Mouse (Mus musculus): ENCODE measurements at regions not wholly inside any gene's neighbourhood (a gene's known extent, or its start where the extent isn't known, plus 50 kb on each side); places are given as distances from the start of the nearest gene placed in this dataset.

DNA sequence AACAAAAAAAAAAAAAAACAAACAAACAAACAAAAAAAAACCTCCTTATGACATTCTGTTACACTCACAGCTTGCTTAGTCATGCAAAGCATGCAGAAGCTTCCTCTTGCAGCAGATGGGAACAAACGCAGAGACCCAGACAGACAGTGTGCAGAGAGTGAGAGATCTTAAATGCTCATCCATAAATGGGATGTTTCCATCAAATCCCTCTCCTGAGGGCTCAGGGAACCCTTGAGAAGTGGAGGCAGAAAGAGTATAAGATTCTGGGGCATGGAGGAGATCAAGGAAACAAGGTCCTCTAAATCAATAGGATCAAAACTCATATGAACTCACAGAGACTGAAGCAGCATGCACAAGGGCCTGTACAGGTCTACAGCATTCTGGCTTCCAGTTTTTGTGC lies 52.5 kb downstream of the Adm start:
- Histone ChIP-seq H3K36me3 (ENCODE audit: control insufficient read depth, insufficient read depth, low read length) (no peaks in the 10 kb centered on the region), H3K79me2 (replicated peaks; ENCODE audit: control insufficient read depth, insufficient read depth, low read length) (no peaks in the 10 kb centered on the region), H3K27me3 (ENCODE audit: control insufficient read depth, insufficient read depth, low read length) (no peaks in the 10 kb centered on the region), H3K9ac (ENCODE audit: low read depth, low read length) (no peak overlapping the region), H3K27ac (no peak overlapping the region), H3K4me3 (no peak overlapping the region), H3K4me1 (ENCODE audit: control insufficient read depth, insufficient read depth, low read length) (peaks cover 2% of the 10 kb centered on the region)
- intact Hi-C loops (cut with DNase I), result no loop called here
- 89% methylated on average over 1 of the region's 1 CpGs for WGBS
- TF ChIP-seq POLR2A (IDR thresholded peaks at IDR 0.05; ENCODE audit: insufficient read depth, low read depth, low read length), result no peak
- no peak for TF ChIP-seq CTCF (IDR thresholded peaks at IDR 0.05)
- TF ChIP-seq EP300 (IDR thresholded peaks at IDR 0.05; ENCODE audit: insufficient read depth, low read depth, low read length), result no peak
- no peak for DNase-seq

DNA sequence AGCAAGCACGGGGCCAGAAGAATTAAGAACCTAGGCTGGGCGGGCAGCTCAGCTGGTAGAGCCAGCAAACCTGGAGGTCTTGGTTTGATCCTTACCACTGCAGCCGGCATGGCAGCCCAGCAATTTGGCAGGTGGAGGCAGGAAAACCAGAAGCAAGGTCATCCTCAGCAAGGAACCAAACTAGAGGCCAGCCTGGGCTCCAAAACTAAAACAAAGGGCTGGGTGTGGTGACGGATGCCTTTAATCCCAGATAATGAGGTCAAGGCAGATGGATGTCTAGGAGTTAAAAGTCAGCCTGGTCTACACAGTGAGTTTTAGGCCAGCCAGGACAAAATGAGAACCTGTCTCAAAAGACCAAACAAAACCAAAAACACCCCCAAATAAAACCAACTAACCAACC lies 55.5 kb downstream of the Adm start:
- intact Hi-C loops (cut with DNase I), result no loop called here
- no peak overlapping the region for H3K4me3 ChIP-seq
- no peak for DNase-seq
- H3K79me2 ChIP-seq (replicated peaks; ENCODE audit: control insufficient read depth, insufficient read depth, low read length), result no peaks in the 10 kb centered on the region
- TF ChIP-seq POLR2A (IDR thresholded peaks at IDR 0.05; ENCODE audit: insufficient read depth, low read depth, low read length) (no peak), CTCF (IDR thresholded peaks at IDR 0.05) (no peak), EP300 (IDR thresholded peaks at IDR 0.05; ENCODE audit: insufficient read depth, low read depth, low read length) (no peak)
- WGBS, result 65% methylated on average over 4 of the region's 4 CpGs
- H3K27ac ChIP-seq, result no peak overlapping the region
- peaks cover 2% of the 10 kb centered on the region for H3K4me1 ChIP-seq (ENCODE audit: control insufficient read depth, insufficient read depth, low read length)
- H3K9ac ChIP-seq (ENCODE audit: low read depth, low read length), result no peak overlapping the region
- H3K36me3 ChIP-seq (ENCODE audit: control insufficient read depth, insufficient read depth, low read length), result no peaks in the 10 kb centered on the region
- H3K27me3 ChIP-seq (ENCODE audit: control insufficient read depth, insufficient read depth, low read length), result no peaks in the 10 kb centered on the region

DNA sequence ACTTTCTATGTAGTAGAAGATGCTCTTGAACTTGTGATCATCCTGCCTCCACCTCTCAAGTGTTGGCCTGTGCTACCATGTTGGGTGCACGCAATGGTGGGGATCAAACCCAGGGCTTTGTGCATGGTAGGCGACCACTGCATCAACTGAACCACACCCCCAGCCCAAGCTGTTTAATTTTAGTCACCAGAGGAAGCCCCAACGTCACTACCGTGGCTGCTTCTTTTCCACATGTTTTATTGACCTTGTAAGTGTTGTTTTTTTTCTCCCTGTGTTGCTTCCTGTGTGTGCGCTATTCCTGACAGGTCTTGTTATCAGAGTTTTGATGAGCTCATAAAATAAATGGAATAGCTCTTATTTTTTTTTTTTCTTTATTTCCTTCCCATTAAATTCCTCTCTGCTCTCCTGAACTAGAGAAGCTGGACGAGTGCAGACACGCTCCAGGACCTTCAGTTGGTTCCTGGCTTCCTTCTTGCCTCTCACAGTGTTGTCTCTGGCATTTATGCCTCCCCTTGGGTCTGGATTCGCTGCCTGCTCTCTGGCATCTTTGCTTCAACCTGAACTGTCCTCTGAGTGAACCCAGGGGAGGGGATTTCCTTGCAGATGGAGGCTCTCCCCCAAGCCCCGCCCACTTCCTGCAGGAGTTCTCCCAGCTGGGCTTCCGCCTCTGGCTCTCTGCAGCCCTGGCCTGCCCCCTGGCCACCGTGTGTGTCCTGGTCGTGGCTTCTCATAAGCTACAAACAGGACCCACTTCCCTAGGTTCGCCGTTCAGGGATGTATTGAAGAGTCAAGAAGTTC lies 61.6 kb downstream of the Adm start:
- DNase-seq, result peak; percentile 84 to 90
- Histone ChIP-seq H3K9ac (ENCODE audit: low read depth, low read length) (no peak overlapping the region), H3K4me1 (ENCODE audit: control insufficient read depth, insufficient read depth, low read length) (peaks cover 13% of the 10 kb centered on the region), H3K27ac (peak overlapping the region; percentile 82), H3K36me3 (ENCODE audit: control insufficient read depth, insufficient read depth, low read length) (no peaks in the 10 kb centered on the region), H3K27me3 (ENCODE audit: control insufficient read depth, insufficient read depth, low read length) (no peaks in the 10 kb centered on the region), H3K79me2 (replicated peaks; ENCODE audit: control insufficient read depth, insufficient read depth, low read length) (no peaks in the 10 kb centered on the region), H3K4me3 (no peak overlapping the region)
- 17% methylated on average over 14 of the region's 14 CpGs for WGBS
- TF ChIP-seq EP300 (IDR thresholded peaks at IDR 0.05; ENCODE audit: insufficient read depth, low read depth, low read length) (peak; percentile 85; the same call in 1 of the 2 replicates), CTCF (IDR thresholded peaks at IDR 0.05) (peak; percentile 64), POLR2A (IDR thresholded peaks at IDR 0.05; ENCODE audit: insufficient read depth, low read depth, low read length) (peak; percentile 39)
- intact Hi-C loops (cut with DNase I), result loop anchor here (1.0 kb wide), 1 partner anchor 21 kb away; no protein-coding TSS in a partner anchor

DNA sequence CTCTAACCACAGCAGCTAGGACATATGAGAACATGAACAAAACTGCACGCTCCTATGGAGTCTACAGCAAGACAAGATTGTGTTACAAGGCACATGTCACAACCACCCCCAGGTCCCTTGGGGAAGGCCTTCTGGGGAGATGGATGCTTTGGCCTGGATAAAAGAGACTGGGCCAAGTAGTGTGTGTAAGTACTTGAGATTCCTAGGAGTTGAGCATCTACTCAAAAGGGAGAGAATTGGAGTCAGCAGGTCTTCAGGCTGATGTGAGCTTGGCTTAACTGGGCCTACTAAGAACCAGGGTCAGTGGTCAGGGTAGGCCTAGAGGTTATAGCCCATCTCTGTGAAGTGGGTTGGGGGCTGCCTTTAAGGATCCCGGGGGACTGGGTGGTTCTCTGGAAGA lies 62.8 kb downstream of the Adm start:
- no peaks in the 10 kb centered on the region for H3K36me3 ChIP-seq (ENCODE audit: control insufficient read depth, insufficient read depth, low read length)
- DNase-seq, result no peak
- H3K79me2 ChIP-seq (replicated peaks; ENCODE audit: control insufficient read depth, insufficient read depth, low read length), result no peaks in the 10 kb centered on the region
- 85% methylated on average over 2 of the region's 2 CpGs for WGBS
- H3K27ac ChIP-seq, result peak overlapping the region; percentile 82
- intact Hi-C loops (cut with DNase I), result loop anchor here (5.0 kb wide), 1 partner anchor 43 kb away; no protein-coding TSS in a partner anchor
- peaks cover 13% of the 10 kb centered on the region for H3K4me1 ChIP-seq (ENCODE audit: control insufficient read depth, insufficient read depth, low read length)
- no peak overlapping the region for H3K9ac ChIP-seq (ENCODE audit: low read depth, low read length)
- TF ChIP-seq POLR2A (IDR thresholded peaks at IDR 0.05; ENCODE audit: insufficient read depth, low read depth, low read length) (no peak), EP300 (IDR thresholded peaks at IDR 0.05; ENCODE audit: insufficient read depth, low read depth, low read length) (no peak), CTCF (IDR thresholded peaks at IDR 0.05) (no peak)
- H3K4me3 ChIP-seq, result no peak overlapping the region
- H3K27me3 ChIP-seq (ENCODE audit: control insufficient read depth, insufficient read depth, low read length), result no peaks in the 10 kb centered on the region

DNA sequence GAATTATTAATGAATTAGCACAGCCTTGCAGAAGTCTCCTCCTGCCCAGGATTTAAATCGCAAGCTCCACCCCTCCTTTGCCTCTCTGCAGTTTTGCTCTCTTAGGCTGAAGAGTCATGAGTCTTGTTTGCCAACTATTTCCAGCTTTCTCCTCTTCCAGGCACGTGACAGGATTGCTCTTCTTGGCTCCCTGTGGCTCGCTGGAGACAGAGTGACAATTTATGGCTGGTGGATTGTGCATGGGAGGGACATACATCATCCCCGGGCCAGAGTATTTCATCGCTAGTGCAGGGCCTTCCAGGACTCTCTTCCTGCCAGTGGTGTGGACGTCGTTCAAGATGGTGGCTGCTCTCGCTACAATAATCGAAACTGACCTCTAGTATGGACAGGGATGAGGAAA lies 63.4 kb downstream of the Adm start:
- intact Hi-C loops (cut with DNase I), result loop anchor here (5.0 kb wide), 1 partner anchor 44 kb away; no protein-coding TSS in a partner anchor
- Histone ChIP-seq H3K27me3 (ENCODE audit: control insufficient read depth, insufficient read depth, low read length) (no peaks in the 10 kb centered on the region), H3K36me3 (ENCODE audit: control insufficient read depth, insufficient read depth, low read length) (no peaks in the 10 kb centered on the region), H3K79me2 (replicated peaks; ENCODE audit: control insufficient read depth, insufficient read depth, low read length) (no peaks in the 10 kb centered on the region), H3K4me3 (no peak overlapping the region), H3K27ac (no peak overlapping the region), H3K9ac (ENCODE audit: low read depth, low read length) (no peak overlapping the region), H3K4me1 (ENCODE audit: control insufficient read depth, insufficient read depth, low read length) (peaks cover 13% of the 10 kb centered on the region)
- TF ChIP-seq CTCF (IDR thresholded peaks at IDR 0.05), result no peak
- TF ChIP-seq POLR2A (IDR thresholded peaks at IDR 0.05; ENCODE audit: insufficient read depth, low read depth, low read length), result no peak
- TF ChIP-seq EP300 (IDR thresholded peaks at IDR 0.05; ENCODE audit: insufficient read depth, low read depth, low read length), result no peak
- 80% methylated on average over 9 of the region's 9 CpGs for WGBS
- no peak for DNase-seq

DNA sequence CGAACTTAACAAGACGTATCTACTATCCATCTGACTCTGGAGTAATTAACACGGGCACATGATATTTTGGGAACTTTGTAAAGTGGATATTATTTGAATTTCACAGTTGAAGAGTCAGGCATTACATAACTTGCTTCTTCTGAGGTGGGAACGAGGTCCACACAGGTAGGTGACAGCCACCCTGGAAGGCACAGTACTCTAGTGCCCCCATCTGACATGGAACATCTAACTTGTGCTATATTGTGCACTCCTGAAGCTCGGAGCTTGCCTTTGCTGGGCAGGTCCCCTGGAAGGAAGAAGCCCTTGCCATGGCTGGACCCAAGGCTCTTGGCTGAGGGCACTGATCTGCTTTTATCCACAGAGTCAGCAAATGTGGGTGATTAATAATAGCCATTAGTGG lies 66.8 kb downstream of the Adm start:
- intact Hi-C loops (cut with DNase I), result loop anchor here (5.0 kb wide), 1 partner anchor 47 kb away; no protein-coding TSS in a partner anchor
- Histone ChIP-seq H3K9ac (ENCODE audit: low read depth, low read length) (no peak overlapping the region), H3K27ac (no peak overlapping the region), H3K4me3 (no peak overlapping the region), H3K79me2 (replicated peaks; ENCODE audit: control insufficient read depth, insufficient read depth, low read length) (no peaks in the 10 kb centered on the region), H3K4me1 (ENCODE audit: control insufficient read depth, insufficient read depth, low read length) (peaks cover 22% of the 10 kb centered on the region), H3K36me3 (ENCODE audit: control insufficient read depth, insufficient read depth, low read length) (0 out of 2 replicates have a peak, but pooled peaks cover 2% of the 10 kb centered on the region), H3K27me3 (ENCODE audit: control insufficient read depth, insufficient read depth, low read length) (no peaks in the 10 kb centered on the region)
- 80% methylated on average over 5 of the region's 5 CpGs for WGBS
- TF ChIP-seq POLR2A (IDR thresholded peaks at IDR 0.05; ENCODE audit: insufficient read depth, low read depth, low read length) (no peak), EP300 (IDR thresholded peaks at IDR 0.05; ENCODE audit: insufficient read depth, low read depth, low read length) (no peak), CTCF (IDR thresholded peaks at IDR 0.05) (no peak)
- DNase-seq, result no peak

All from heart, adult 2 months (tissue).